Mouse (Mus musculus): Measurements from ENCODE around the gene Nubpl. TPM values are rescaled to one million over a fixed set of nuclear protein-coding genes. Genes with fewer than 3 reads are reported as not detected.

Nubpl gene
- polyA plus RNA-seq, 1 experiment from 2014 or later, result 18.9 TPM

DNA sequence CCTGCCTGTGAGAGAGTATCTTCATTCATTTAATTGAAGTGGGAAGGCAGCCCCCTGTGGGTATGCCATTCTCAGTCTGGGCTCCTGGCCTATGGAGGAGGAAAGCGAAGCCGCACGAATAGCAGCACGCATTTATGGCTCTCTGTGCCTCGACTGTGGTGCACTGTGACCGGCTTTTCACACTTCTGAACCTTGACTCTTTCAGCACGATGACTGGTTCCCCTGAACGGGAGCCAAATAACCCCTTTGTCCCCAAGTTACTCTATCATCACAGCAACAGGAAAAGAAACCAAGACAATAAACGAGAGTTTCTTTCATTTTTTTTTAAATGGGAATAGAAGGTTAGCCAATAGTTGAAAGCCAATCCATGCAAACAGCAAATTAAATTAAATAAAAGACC lies 220.9 kb downstream of the Nubpl start:
- no peak overlapping the region for H3K9ac ChIP-seq (ENCODE audit: low read depth, low read length)
- 61% methylated on average over 9 of the region's 9 CpGs for WGBS
- no peak for ATAC-seq (ENCODE audit: low FRiP score, low TSS enrichment)

DNA sequence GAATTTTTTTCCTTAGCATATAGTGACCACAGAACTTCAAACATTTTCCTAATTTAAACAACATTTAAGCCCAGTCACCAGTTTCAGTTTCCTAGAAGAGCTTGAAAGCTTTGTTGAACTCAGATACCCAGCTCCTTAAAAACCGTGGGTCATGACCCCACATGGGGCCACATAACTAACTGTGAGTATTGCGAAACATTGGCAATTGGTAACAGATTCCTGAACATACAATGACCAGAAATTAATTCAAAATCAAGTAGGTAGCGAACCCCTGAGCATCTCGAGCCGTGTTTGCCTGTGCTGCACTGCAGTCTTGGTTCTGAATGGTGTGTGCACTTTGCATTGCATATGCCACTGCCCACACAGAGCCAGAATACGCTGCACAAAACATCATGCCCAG lies 221.6 kb downstream of the Nubpl start:
- WGBS, result 91% methylated on average over 6 of the region's 6 CpGs
- Histone ChIP-seq H3K27me3 (ENCODE audit: control insufficient read depth, insufficient read depth, low read length) (no peaks in the 10 kb centered on the region), H3K27ac (ENCODE audit: low read depth, low read length) (no peak overlapping the region), H3K4me1 (ENCODE audit: control insufficient read depth, insufficient read depth, low read length) (no peaks in the 10 kb centered on the region), H3K9me3 (ENCODE audit: control insufficient read depth, low read length) (no peaks in the 10 kb centered on the region), H3K4me3 (ENCODE audit: low read length) (no peak overlapping the region), H3K36me3 (ENCODE audit: control insufficient read depth, insufficient read depth, low read length) (no peaks in the 10 kb centered on the region), H3K4me2 (replicated peaks; ENCODE audit: low read depth, low read length) (no peak overlapping the region), H3K9ac (ENCODE audit: low read depth, low read length) (no peak overlapping the region)
- no peak for ATAC-seq (ENCODE audit: low FRiP score, low TSS enrichment)

More for the DNA sequence above, 220.9 kb downstream of the Nubpl start:
- Histone ChIP-seq H3K4me3 (ENCODE audit: low read length) (no peak overlapping the region), H3K27ac (ENCODE audit: low read depth, low read length) (no peak overlapping the region), H3K36me3 (ENCODE audit: control insufficient read depth, insufficient read depth, low read length) (no peaks in the 10 kb centered on the region), H3K4me1 (ENCODE audit: control insufficient read depth, insufficient read depth, low read length) (no peaks in the 10 kb centered on the region), H3K27me3 (ENCODE audit: control insufficient read depth, insufficient read depth, low read length) (no peaks in the 10 kb centered on the region), H3K4me2 (replicated peaks; ENCODE audit: low read depth, low read length) (no peak overlapping the region), H3K9me3 (ENCODE audit: control insufficient read depth, low read length) (peaks cover under 1% of the 10 kb centered on the region; the same call in 1 of the 2 replicates)

DNA sequence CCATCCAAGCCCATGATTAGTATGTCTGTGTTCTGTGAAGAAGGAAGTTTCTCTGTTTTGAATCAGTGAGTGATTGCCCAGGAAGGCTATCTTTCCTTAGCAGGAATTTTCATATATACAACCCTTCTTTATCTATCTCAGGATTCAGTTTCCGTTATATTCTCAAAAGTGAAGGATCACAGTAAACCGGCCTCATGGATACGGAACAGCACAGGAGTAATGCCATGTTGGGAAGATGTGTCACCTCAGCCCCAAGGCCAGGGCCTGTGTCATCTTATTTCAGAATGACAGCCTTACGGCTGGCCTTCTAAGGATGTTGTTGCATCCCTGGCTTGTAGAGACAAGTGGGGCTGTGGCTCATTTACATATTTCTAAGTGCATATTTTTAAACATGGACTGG lies 231.0 kb downstream of the Nubpl start:
- H3K4me1 ChIP-seq (ENCODE audit: control insufficient read depth, insufficient read depth, low read length), result no peaks in the 10 kb centered on the region
- no peak overlapping the region for H3K4me3 ChIP-seq (ENCODE audit: low read length)
- no peaks in the 10 kb centered on the region for H3K27me3 ChIP-seq (ENCODE audit: control insufficient read depth, insufficient read depth, low read length)
- no peak overlapping the region for H3K4me2 ChIP-seq (replicated peaks; ENCODE audit: low read depth, low read length)
- no peak for ATAC-seq (ENCODE audit: low FRiP score, low TSS enrichment)
- H3K9ac ChIP-seq (ENCODE audit: low read depth, low read length), result no peak overlapping the region
- WGBS, result 92% methylated on average over 4 of the region's 4 CpGs
- no peaks in the 10 kb centered on the region for H3K36me3 ChIP-seq (ENCODE audit: control insufficient read depth, insufficient read depth, low read length)
- H3K27ac ChIP-seq (ENCODE audit: low read depth, low read length), result no peak overlapping the region
- H3K9me3 ChIP-seq (ENCODE audit: control insufficient read depth, low read length), result no peaks in the 10 kb centered on the region

DNA sequence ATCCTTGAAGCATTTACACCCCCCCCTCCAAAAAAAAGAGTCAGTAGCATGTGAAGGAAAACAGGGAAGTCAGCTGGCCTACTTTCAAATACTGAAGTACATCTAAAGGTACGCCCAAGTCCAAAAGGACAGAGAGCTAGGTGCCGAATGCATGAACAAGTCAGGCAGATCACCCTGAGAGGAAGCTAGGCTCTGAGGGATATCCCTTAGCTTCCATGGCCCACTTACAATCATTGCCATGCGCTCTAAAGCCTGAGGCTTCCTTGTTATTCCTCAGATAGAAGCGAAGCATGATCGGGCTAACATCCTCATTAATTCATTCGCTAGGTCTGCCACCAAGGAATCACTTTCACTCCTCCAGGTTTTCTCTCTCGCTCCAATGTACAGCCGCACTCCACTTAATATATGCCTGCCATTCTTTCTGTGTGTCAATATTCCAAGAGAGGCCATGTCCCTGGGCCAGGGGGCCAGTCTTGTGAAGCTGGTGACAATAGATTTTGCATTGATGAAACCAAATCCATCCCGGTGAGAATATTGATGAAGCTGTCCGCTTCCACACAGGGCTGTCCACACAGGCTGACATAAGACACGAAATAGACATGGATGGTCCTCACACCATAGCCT lies 237.7 kb downstream of the Nubpl start:
- WGBS, result 88% methylated on average over 11 of the region's 11 CpGs
- H3K4me3 ChIP-seq (ENCODE audit: low read length), result no peak overlapping the region
- no peak overlapping the region for H3K4me2 ChIP-seq (replicated peaks; ENCODE audit: low read depth, low read length)
- H3K27me3 ChIP-seq (ENCODE audit: control insufficient read depth, insufficient read depth, low read length), result no peaks in the 10 kb centered on the region
- no peaks in the 10 kb centered on the region for H3K36me3 ChIP-seq (ENCODE audit: control insufficient read depth, insufficient read depth, low read length)
- no peaks in the 10 kb centered on the region for H3K4me1 ChIP-seq (ENCODE audit: control insufficient read depth, insufficient read depth, low read length)
- H3K9ac ChIP-seq (ENCODE audit: low read depth, low read length), result no peak overlapping the region
- ATAC-seq (ENCODE audit: low FRiP score, low TSS enrichment), result no peak
- no peak overlapping the region for H3K27ac ChIP-seq (ENCODE audit: low read depth, low read length)
- no peaks in the 10 kb centered on the region for H3K9me3 ChIP-seq (ENCODE audit: control insufficient read depth, low read length)

DNA sequence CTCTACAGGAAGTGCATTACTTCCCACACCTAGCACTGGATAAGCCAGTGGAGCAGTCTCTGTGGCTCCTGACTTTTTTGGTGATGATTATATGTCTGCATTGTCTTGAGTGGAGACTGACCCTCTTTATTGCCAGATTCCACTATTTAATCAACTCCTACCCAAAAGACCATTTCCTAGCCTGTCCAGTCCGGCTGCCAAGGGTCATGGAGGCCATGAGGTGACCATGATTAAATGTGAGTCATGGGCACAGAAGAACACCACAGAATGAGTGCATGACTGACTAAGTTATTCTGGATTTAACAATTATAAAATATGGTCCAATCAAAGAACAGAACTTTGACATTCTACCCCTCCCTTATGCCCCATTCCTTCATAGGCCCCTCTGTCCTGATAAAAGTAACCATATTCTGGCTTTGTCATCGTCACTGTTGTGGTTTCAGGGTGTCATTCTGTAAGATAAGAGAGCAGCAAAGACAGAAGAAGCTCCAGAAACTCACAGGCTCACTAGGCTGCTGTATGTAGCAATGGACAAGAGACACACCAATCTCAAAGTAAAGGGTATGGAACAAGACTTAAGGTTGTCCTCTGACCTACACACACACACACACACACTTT lies 240.7 kb downstream of the Nubpl start:
- Histone ChIP-seq H3K9me3 (ENCODE audit: control insufficient read depth, low read length) (no peaks in the 10 kb centered on the region), H3K27me3 (ENCODE audit: control insufficient read depth, insufficient read depth, low read length) (no peaks in the 10 kb centered on the region), H3K9ac (ENCODE audit: low read depth, low read length) (no peak overlapping the region), H3K4me2 (replicated peaks; ENCODE audit: low read depth, low read length) (no peak overlapping the region), H3K4me1 (ENCODE audit: control insufficient read depth, insufficient read depth, low read length) (no peaks in the 10 kb centered on the region), H3K4me3 (ENCODE audit: low read length) (no peak overlapping the region), H3K36me3 (ENCODE audit: control insufficient read depth, insufficient read depth, low read length) (no peaks in the 10 kb centered on the region), H3K27ac (ENCODE audit: low read depth, low read length) (no peak overlapping the region)
- WGBS, result 72% methylated on average over 2 of the region's 2 CpGs
- ATAC-seq (ENCODE audit: low FRiP score, low TSS enrichment), result no peak

DNA sequence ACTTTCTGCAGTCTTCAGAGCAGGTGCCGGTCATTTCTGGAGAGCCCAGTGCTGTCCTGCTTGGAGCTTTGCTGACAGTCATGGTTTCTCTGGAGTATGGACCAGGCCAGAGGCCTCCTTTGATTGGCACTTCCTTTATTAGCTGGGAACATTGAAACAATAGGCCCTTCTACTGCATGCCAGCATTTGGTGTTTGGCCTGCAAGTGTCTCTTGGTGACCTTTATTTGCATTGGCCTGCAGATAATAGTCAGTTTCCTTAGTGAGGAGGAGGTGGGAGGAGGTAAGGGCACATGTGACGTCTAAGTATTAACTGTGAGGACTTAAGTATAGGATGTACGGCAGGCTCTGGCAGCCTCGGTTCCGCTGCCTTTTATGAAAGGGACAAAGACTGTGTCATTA lies 249.1 kb downstream of the Nubpl start:
- WGBS, result 67% methylated on average over 5 of the region's 5 CpGs
- no peaks in the 10 kb centered on the region for H3K27me3 ChIP-seq (ENCODE audit: control insufficient read depth, insufficient read depth, low read length)
- no peak overlapping the region for H3K4me3 ChIP-seq (ENCODE audit: low read length)
- no peak overlapping the region for H3K9ac ChIP-seq (ENCODE audit: low read depth, low read length)
- no peaks in the 10 kb centered on the region for H3K9me3 ChIP-seq (ENCODE audit: control insufficient read depth, low read length)
- no peak for ATAC-seq (ENCODE audit: low FRiP score, low TSS enrichment)
- no peaks in the 10 kb centered on the region for H3K4me1 ChIP-seq (ENCODE audit: control insufficient read depth, insufficient read depth, low read length)
- H3K36me3 ChIP-seq (ENCODE audit: control insufficient read depth, insufficient read depth, low read length), result no peaks in the 10 kb centered on the region
- H3K27ac ChIP-seq (ENCODE audit: low read depth, low read length), result no peak overlapping the region
- H3K4me2 ChIP-seq (replicated peaks; ENCODE audit: low read depth, low read length), result no peak overlapping the region

DNA sequence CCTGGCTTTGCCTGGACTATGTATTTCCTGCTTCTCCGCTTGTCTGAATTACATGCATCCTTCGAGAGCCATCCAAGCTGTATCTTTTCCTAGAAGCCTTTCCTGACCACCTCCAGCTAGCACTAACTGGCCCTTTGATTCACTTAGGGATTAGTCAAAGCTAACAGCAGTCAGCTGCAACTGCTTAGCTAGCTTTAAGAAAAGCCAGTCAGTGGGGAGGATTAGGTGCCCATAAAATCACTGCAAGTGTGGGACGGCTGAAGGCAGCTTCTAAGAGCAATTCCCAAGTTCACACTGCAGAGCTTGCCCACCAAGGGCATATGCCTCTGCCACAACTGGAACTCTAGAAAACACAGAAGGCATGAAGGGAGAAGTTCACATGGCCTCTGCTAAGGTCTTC lies 252.7 kb downstream of the Nubpl start:
- Histone ChIP-seq H3K4me2 (replicated peaks; ENCODE audit: low read depth, low read length) (no peak overlapping the region), H3K27ac (ENCODE audit: low read depth, low read length) (no peak overlapping the region), H3K4me1 (ENCODE audit: control insufficient read depth, insufficient read depth, low read length) (no peaks in the 10 kb centered on the region), H3K4me3 (ENCODE audit: low read length) (no peak overlapping the region), H3K36me3 (ENCODE audit: control insufficient read depth, insufficient read depth, low read length) (no peaks in the 10 kb centered on the region), H3K27me3 (ENCODE audit: control insufficient read depth, insufficient read depth, low read length) (no peaks in the 10 kb centered on the region), H3K9ac (ENCODE audit: low read depth, low read length) (no peak overlapping the region), H3K9me3 (ENCODE audit: control insufficient read depth, low read length) (no peaks in the 10 kb centered on the region)
- ATAC-seq (ENCODE audit: low FRiP score, low TSS enrichment), result no peak
- 71% methylated on average over 3 of the region's 3 CpGs for WGBS

DNA sequence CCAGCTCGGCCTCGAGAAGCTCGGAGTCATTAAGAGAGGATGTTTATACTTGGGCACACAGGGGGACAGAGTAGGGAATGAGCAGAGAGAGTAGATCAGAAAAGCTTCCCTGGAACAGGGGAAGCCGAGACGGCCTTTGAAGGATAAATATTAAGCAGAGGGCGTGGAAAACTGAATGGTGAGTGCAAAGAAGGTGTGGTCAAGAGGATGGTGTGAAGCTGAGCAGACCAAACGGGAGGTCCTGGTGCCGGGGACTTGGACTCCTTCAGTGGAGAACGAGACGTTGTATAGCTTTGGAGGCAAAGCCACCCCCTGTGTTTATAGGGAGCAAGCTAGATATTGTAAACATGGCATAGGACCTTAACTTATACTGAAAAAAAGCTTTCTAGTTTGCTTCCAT lies 261.9 kb downstream of the Nubpl start:
- ATAC-seq (ENCODE audit: low FRiP score, low TSS enrichment), result no peak
- WGBS, result 46% methylated on average over 10 of the region's 10 CpGs

DNA sequence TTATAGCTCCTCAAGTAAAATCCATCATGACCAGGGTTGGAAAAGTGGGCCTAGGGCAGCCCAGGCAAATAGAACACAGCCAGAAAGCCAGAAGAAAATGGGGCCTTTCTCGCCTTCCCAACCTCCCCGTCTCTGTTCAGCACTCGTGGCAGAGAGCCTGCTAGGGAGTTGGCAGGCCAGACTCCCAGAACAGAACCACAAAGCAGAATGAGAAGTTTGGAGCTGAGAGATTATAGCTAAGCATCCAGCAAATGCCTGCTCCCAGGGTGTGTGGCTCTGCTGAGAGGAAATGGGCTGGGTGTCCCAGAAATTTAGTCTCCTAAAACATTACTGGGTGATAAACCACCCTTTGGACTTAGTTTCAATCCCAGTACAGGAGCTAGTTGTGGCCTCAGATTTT lies 262.6 kb downstream of the Nubpl start:
- Histone ChIP-seq H3K36me3 (ENCODE audit: control insufficient read depth, insufficient read depth, low read length) (no peaks in the 10 kb centered on the region), H3K4me3 (ENCODE audit: low read length) (no peak overlapping the region), H3K27ac (ENCODE audit: low read depth, low read length) (no peak overlapping the region), H3K9ac (ENCODE audit: low read depth, low read length) (no peak overlapping the region), H3K4me2 (replicated peaks; ENCODE audit: low read depth, low read length) (no peak overlapping the region), H3K9me3 (ENCODE audit: control insufficient read depth, low read length) (no peaks in the 10 kb centered on the region), H3K27me3 (ENCODE audit: control insufficient read depth, insufficient read depth, low read length) (no peaks in the 10 kb centered on the region), H3K4me1 (ENCODE audit: control insufficient read depth, insufficient read depth, low read length) (no peaks in the 10 kb centered on the region)
- ATAC-seq (ENCODE audit: low FRiP score, low TSS enrichment), result no peak
- 59% methylated on average over 3 of the region's 3 CpGs for WGBS

More for the DNA sequence above, 261.9 kb downstream of the Nubpl start:
- Histone ChIP-seq H3K9ac (ENCODE audit: low read depth, low read length) (no peak overlapping the region), H3K9me3 (ENCODE audit: control insufficient read depth, low read length) (no peaks in the 10 kb centered on the region), H3K4me1 (ENCODE audit: control insufficient read depth, insufficient read depth, low read length) (no peaks in the 10 kb centered on the region), H3K27ac (ENCODE audit: low read depth, low read length) (no peak overlapping the region), H3K4me2 (replicated peaks; ENCODE audit: low read depth, low read length) (no peak overlapping the region), H3K4me3 (ENCODE audit: low read length) (no peak overlapping the region), H3K36me3 (ENCODE audit: control insufficient read depth, insufficient read depth, low read length) (no peaks in the 10 kb centered on the region), H3K27me3 (ENCODE audit: control insufficient read depth, insufficient read depth, low read length) (no peaks in the 10 kb centered on the region)
